Comparison of ENCODE assay signal across 9 mouse cellular contexts in the genomic region with DNA sequence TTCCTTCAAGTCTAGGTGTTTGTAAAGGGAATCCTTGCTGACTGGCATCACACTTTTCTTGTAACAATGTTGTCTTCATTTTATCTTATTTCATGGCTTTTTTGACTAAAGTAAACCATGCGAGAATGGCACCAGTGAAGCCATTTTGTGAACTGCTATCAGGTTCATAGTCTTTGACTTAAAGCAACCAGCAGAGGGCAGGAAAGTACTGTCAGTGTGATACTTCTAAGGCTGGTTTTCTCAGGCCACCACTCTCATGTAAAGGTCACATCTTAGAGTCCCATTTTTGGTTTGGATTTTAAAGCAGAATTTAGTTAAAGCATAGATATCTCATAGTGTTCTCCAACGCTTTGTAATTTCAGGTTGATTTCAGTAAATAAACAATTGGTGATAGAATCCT.
DNase-seq lines count a peak whose midpoint lies in the region; ATAC-seq and TF ChIP-seq lines count a peak whose summit lies in the region.
"Had no signal": no experiment of that assay in that cellular context is flagged by ENCODE, and none has a peak within 500 bp of the region (broad histone marks: within the 10 kb centered on the region; RNA-seq: fewer than 3 reads in every experiment).

No protein-coding gene starts in this region.

- H3K27me3 ChIP-seq in midbrain, embryonic 14.5 days (ENCODE audit: control insufficient read depth, insufficient read depth, low read length), result no peaks in the 10 kb centered on the region
- H3K27me3 ChIP-seq: limb, embryonic 15.5 days had no signal

- no peaks in the 10 kb centered on the region for H3K36me3 ChIP-seq in midbrain, embryonic 14.5 days (ENCODE audit: control insufficient read depth, insufficient read depth, low read length)
- H3K36me3 ChIP-seq: limb, embryonic 15.5 days had no signal

- H3K4me1 ChIP-seq in midbrain, embryonic 14.5 days (ENCODE audit: control insufficient read depth, insufficient read depth, low read length), result no peaks in the 10 kb centered on the region
- H3K4me1 ChIP-seq: limb, embryonic 15.5 days had no signal

- intact Hi-C loops in gastrocnemius, adult 2 months (cut with DNase I), result no loop called here

- peak; percentile 61 for TF ChIP-seq CTCF in gastrocnemius, adult 2 months (IDR thresholded peaks at IDR 0.05)

- no peak overlapping the region for H3K4me2 ChIP-seq in midbrain, embryonic 14.5 days (ENCODE audit: low read length)
- H3K4me2 ChIP-seq: limb, embryonic 15.5 days had no signal

- no peak overlapping the region for H3K9ac ChIP-seq in midbrain, embryonic 14.5 days (replicated peaks; ENCODE audit: low read length)
- H3K9ac ChIP-seq: limb, embryonic 15.5 days had no signal

- no peak overlapping the region for H3K27ac ChIP-seq in gastrocnemius, adult 2 months
- H3K27ac ChIP-seq in midbrain, embryonic 14.5 days (replicated peaks; ENCODE audit: low read depth, low read length), result no peak overlapping the region
- H3K27ac ChIP-seq: limb, embryonic 15.5 days had no signal

- DNase-seq in gastrocnemius, adult 2 months, result no peak
- DNase-seq in gastrocnemius, adult 8-10 months (ENCODE audit: low spot score in 2 of 2), result no peak
- peak; percentile 4 to 8 for DNase-seq in spleen, postnatal 36 days (ENCODE audit: low spot score in 2 of 2)
- DNase-seq in spleen, adult 12 weeks (ENCODE audit: low spot score), result no peak
- DNase-seq in kidney, postnatal 10 days, result peak; percentile 38
- DNase-seq in midbrain, embryonic 14.5 days, result peak; percentile 89

- peak; percentile 94 for ATAC-seq in common myeloid progenitor, adult 5-6 weeks (replicated peaks; ENCODE audit: low read depth, poor library complexity, severe bottlenecking)
- ATAC-seq in midbrain, embryonic 14.5 days (ENCODE audit: low FRiP score, low TSS enrichment), result no peak; the same call in 1 of the 2 replicates
- no peak for ATAC-seq in erythroblast, adult 5-6 weeks (replicated peaks; ENCODE audit: low FRiP score, poor library complexity, severe bottlenecking)

- 63% methylated on average over 2 of the region's 2 CpGs for WGBS in midbrain, embryonic 14.5 days

- H3K9me3 ChIP-seq in midbrain, embryonic 14.5 days (ENCODE audit: control insufficient read depth, low read length), result no peaks in the 10 kb centered on the region
- H3K9me3 ChIP-seq: limb, embryonic 15.5 days had no signal

- no peak overlapping the region for H3K4me3 ChIP-seq in gastrocnemius, adult 2 months
- H3K4me3 ChIP-seq in midbrain, embryonic 14.5 days (replicated peaks; ENCODE audit: low read depth, low read length), result no peak overlapping the region
- H3K4me3 ChIP-seq: limb, embryonic 15.5 days had no signal

Comparison
In these comparisons a context has a peak if more than half of its experiments do, and no peak if none do; other contexts are left out.
1. DNase-seq: peak in spleen, postnatal 36 days (2 of 2), kidney, postnatal 10 days (single experiment) and midbrain, embryonic 14.5 days (single experiment); none in gastrocnemius, adult 2 months (single experiment), gastrocnemius, adult 8-10 months (0 of 2) and spleen, adult 12 weeks (single experiment).